Mouse (Mus musculus): ENCODE data around the gene Dmgdh. TPM values are rescaled to one million over a fixed set of nuclear protein-coding genes. Genes with fewer than 3 reads are reported as not detected.

Gene Dmgdh
- polyA plus RNA-seq, 1 experiment: 0.04 TPM

GRCm38 (mm10) chr13:93786051-93786450 is 111.8 kb downstream of the Dmgdh start:
- no peak for TF ChIP-seq CTCF (IDR thresholded peaks at IDR 0.05; ENCODE audit: extremely low read depth, insufficient read length, insufficient replicate concordance, low read depth, low read length)
- no peak for TF ChIP-seq POLR2A (IDR thresholded peaks at IDR 0.05; ENCODE audit: low read depth, low read length)
- WGBS: 81% methylated on average over 2 of the region's 2 CpGs
- 0 out of 2 replicates have a peak, but pooled peaks cover 2% of the 10 kb centered on the region for H3K4me1 ChIP-seq (ENCODE audit: control insufficient read depth, insufficient read depth, insufficient read length, low read length)
- H3K4me3 ChIP-seq (ENCODE audit: low read depth, low read length): no peak overlapping the region
- H3K27me3 ChIP-seq (ENCODE audit: control insufficient read depth, insufficient read depth, low read length): no peaks in the 10 kb centered on the region
- H3K36me3 ChIP-seq (ENCODE audit: control insufficient read depth, insufficient read depth, low read length): no peaks in the 10 kb centered on the region
- H3K27ac ChIP-seq (ENCODE audit: insufficient read depth, low read depth, low read length): no peak overlapping the region

- no peak for TF ChIP-seq CTCF (IDR thresholded peaks at IDR 0.05; ENCODE audit: extremely low read depth, insufficient read length, insufficient replicate concordance, low read depth, low read length)
- no peak for TF ChIP-seq POLR2A (IDR thresholded peaks at IDR 0.05; ENCODE audit: low read depth, low read length)
- Histone ChIP-seq H3K27me3 (ENCODE audit: control insufficient read depth, insufficient read depth, low read length) (no peaks in the 10 kb centered on the region), H3K27ac (ENCODE audit: insufficient read depth, low read depth, low read length) (no peak overlapping the region), H3K36me3 (ENCODE audit: control insufficient read depth, insufficient read depth, low read length) (no peaks in the 10 kb centered on the region), H3K4me1 (ENCODE audit: control insufficient read depth, insufficient read depth, insufficient read length, low read length) (0 out of 2 replicates have a peak, but pooled peaks cover 2% of the 10 kb centered on the region), H3K4me3 (ENCODE audit: low read depth, low read length) (no peak overlapping the region)
- 34% methylated on average over 8 of the region's 8 CpGs for WGBS
Measured at GRCm38 (mm10) chr13:93787647-93788046, 113.4 kb downstream of the Dmgdh start.

GRCm38 (mm10) chr13:93792945-93793642 is 118.9 kb downstream of the Dmgdh start:
- Histone ChIP-seq H3K27ac (ENCODE audit: insufficient read depth, low read depth, low read length) (no peak overlapping the region), H3K27me3 (ENCODE audit: control insufficient read depth, insufficient read depth, low read length) (no peaks in the 10 kb centered on the region), H3K4me1 (ENCODE audit: control insufficient read depth, insufficient read depth, insufficient read length, low read length) (no peaks in the 10 kb centered on the region), H3K36me3 (ENCODE audit: control insufficient read depth, insufficient read depth, low read length) (no peaks in the 10 kb centered on the region; the same call in 1 of the 2 replicates), H3K4me3 (ENCODE audit: low read depth, low read length) (no peak overlapping the region)
- 37% methylated on average over 11 of the region's 11 CpGs for WGBS
- TF ChIP-seq CTCF (IDR thresholded peaks at IDR 0.05; ENCODE audit: extremely low read depth, insufficient read length, insufficient replicate concordance, low read depth, low read length): peak; percentile 18; the same call in 1 of the 2 replicates
- TF ChIP-seq POLR2A (IDR thresholded peaks at IDR 0.05; ENCODE audit: low read depth, low read length): no peak

GRCm38 (mm10) chr13:93793643-93794182 is 119.5 kb downstream of the Dmgdh start:
- 88% methylated on average over 10 of the region's 10 CpGs for WGBS
- H3K36me3 ChIP-seq (ENCODE audit: control insufficient read depth, insufficient read depth, low read length): no peaks in the 10 kb centered on the region; the same call in 1 of the 2 replicates
- TF ChIP-seq POLR2A (IDR thresholded peaks at IDR 0.05; ENCODE audit: low read depth, low read length) (no peak), CTCF (IDR thresholded peaks at IDR 0.05; ENCODE audit: extremely low read depth, insufficient read length, insufficient replicate concordance, low read depth, low read length) (no peak)
- no peaks in the 10 kb centered on the region for H3K4me1 ChIP-seq (ENCODE audit: control insufficient read depth, insufficient read depth, insufficient read length, low read length)
- H3K4me3 ChIP-seq (ENCODE audit: low read depth, low read length): no peak overlapping the region
- no peaks in the 10 kb centered on the region for H3K27me3 ChIP-seq (ENCODE audit: control insufficient read depth, insufficient read depth, low read length)
- no peak overlapping the region for H3K27ac ChIP-seq (ENCODE audit: insufficient read depth, low read depth, low read length)

- no peaks in the 10 kb centered on the region for H3K27me3 ChIP-seq (ENCODE audit: control insufficient read depth, insufficient read depth, low read length)
- no peak overlapping the region for H3K27ac ChIP-seq (ENCODE audit: insufficient read depth, low read depth, low read length)
- 85% methylated on average over 5 of the region's 5 CpGs for WGBS
- H3K36me3 ChIP-seq (ENCODE audit: control insufficient read depth, insufficient read depth, low read length): no peaks in the 10 kb centered on the region; the same call in 1 of the 2 replicates
- TF ChIP-seq CTCF (IDR thresholded peaks at IDR 0.05; ENCODE audit: extremely low read depth, insufficient read length, insufficient replicate concordance, low read depth, low read length) (no peak), POLR2A (IDR thresholded peaks at IDR 0.05; ENCODE audit: low read depth, low read length) (no peak)
- no peak overlapping the region for H3K4me3 ChIP-seq (ENCODE audit: low read depth, low read length)
- no peaks in the 10 kb centered on the region for H3K4me1 ChIP-seq (ENCODE audit: control insufficient read depth, insufficient read depth, insufficient read length, low read length)
Measured at GRCm38 (mm10) chr13:93797011-93797600, 122.9 kb downstream of the Dmgdh start.

Other genes with a start within 250 kb of the Dmgdh start
- 4.9 and 6.6 TPM in 2 replicates for gene Jmy, start 174.6 kb upstream of the Dmgdh start, polyA plus RNA-seq (2012; rRNA removed)
- gene Bhmt, start 36.5 kb upstream of the Dmgdh start, polyA plus RNA-seq (2012; rRNA removed): 0.08 TPM in 1 of 2 replicates, not detected in the other
- 0.19 TPM in 1 of 2 replicates, not detected in the other for gene Bhmt2, start 131 bp upstream of the Dmgdh start, polyA plus RNA-seq (2012; rRNA removed)
- 6.3 and 6.7 TPM in 2 replicates for gene Arsb, start 97.2 kb downstream of the Dmgdh start, polyA plus RNA-seq (2012; rRNA removed)

Measured in small intestine, adult 2 months (tissue).